Mouse (Mus musculus): ENCODE results near the gene Frat1. TPM values are rescaled to one million over a fixed set of nuclear protein-coding genes. Genes with fewer than 3 reads are reported as not detected.
"Not testable (repeated sequence)": the region's sequence is repeated elsewhere in the genome, so short reads cannot be mapped to it uniquely, and the experiment has no call there.

The Frat1 gene
- polyA plus RNA-seq, 1 experiment from 2014 or later: 18.1 TPM

DNA sequence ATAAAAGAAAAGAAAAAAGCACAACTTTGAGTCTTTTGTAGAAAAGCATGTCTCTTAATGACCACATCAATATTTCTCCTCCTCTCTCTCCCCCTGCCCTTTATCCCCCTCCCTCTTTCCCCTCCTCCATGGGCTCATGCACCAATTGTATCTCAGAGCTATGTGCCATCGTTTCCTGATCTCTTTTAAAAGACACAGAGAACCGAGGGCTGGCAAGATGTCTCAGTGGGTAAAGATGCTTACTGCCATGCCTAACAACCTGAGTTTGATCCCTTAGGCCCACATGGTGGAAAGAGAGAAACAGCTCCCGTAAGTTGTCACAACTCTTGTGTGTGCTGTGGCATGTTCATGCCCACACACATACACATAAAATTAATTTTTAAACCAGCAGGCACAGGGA, 6.9 kb downstream of the Frat1 start:
- Histone ChIP-seq H3K36me3 (replicated peaks) (no peaks in the 10 kb centered on the region), H3K9ac (no peak overlapping the region), H3K4me1 (peaks cover 36% of the 10 kb centered on the region), H3K4me3 (replicated peaks) (no peak overlapping the region), H3K27me3 (peaks cover 13% of the 10 kb centered on the region; the same call in 1 of the 2 replicates), H3K4me2 (no peak overlapping the region), H3K27ac (no peak overlapping the region), H3K9me3 (no peaks in the 10 kb centered on the region)
- no peak for ATAC-seq (ENCODE audit: low FRiP score)
- WGBS: 55% methylated on average over 3 of the region's 3 CpGs

DNA sequence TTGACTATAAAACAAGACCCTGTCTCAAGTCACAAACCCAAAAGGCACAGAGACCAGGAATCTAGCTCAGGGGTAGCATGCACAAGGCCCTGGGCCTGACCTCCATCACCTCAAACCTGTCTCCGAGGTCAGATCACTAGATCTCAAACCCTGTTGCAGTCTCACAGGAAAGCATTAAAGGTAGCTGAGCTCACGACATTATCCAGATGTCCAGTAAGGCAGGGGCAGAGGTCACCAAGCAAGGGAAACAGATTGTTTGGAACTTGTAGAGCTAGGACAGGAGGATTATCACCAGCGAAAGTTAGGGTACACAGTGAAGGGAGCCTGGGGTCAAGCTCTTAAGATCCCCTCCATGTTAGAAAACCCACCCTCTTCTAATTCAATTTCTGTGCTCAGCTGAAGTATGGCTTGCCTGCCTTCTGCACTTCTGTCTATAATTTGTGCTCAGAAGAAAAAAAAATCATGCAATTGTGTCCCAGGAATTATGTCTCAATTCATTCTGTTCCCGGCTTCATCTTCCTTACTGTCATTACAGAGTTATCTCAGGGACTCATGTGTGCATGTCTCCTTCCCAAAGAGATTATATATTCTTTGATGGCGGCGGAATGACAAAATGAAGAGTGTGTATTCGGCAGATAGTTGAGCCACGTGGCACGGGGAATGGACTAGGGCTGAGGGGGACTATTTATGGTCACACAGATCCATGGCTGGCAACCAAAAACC, 7.6 kb downstream of the Frat1 start:
- ATAC-seq (ENCODE audit: low FRiP score): no peak
- no peak overlapping the region for H3K4me3 ChIP-seq (replicated peaks)
- 84% methylated on average over 9 of the region's 9 CpGs for WGBS
- H3K36me3 ChIP-seq (replicated peaks): no peaks in the 10 kb centered on the region
- H3K27ac ChIP-seq: no peak overlapping the region
- H3K27me3 ChIP-seq: peaks cover 9% of the 10 kb centered on the region; the same call in 1 of the 2 replicates
- H3K4me2 ChIP-seq: no peak overlapping the region
- H3K9ac ChIP-seq: no peak overlapping the region
- H3K9me3 ChIP-seq: no peaks in the 10 kb centered on the region
- H3K4me1 ChIP-seq: peaks cover 30% of the 10 kb centered on the region

- Histone ChIP-seq H3K4me1 (peaks cover 24% of the 10 kb centered on the region), H3K36me3 (replicated peaks) (no peaks in the 10 kb centered on the region), H3K9ac (no peak overlapping the region), H3K4me3 (replicated peaks) (no peak overlapping the region), H3K9me3 (no peaks in the 10 kb centered on the region), H3K4me2 (no peak overlapping the region), H3K27ac (no peak overlapping the region), H3K27me3 (peaks cover 4% of the 10 kb centered on the region; the same call in 1 of the 2 replicates)
- WGBS: 72% methylated on average over 4 of the region's 4 CpGs
- no peak for ATAC-seq (ENCODE audit: low FRiP score)
Observed at GRCm38 (mm10) chr19:41837917-41838261, 8.1 kb downstream of the Frat1 start.

- Histone ChIP-seq H3K9me3 (no peaks in the 10 kb centered on the region), H3K4me1 (peaks cover 16% of the 10 kb centered on the region), H3K27ac (no peak overlapping the region), H3K36me3 (replicated peaks) (no peaks in the 10 kb centered on the region), H3K9ac (no peak overlapping the region), H3K4me3 (replicated peaks) (no peak overlapping the region), H3K4me2 (no peak overlapping the region), H3K27me3 (no peaks in the 10 kb centered on the region)
- ATAC-seq (ENCODE audit: low FRiP score): no peak
- WGBS: 83% methylated on average over 6 of the region's 6 CpGs
Observed at GRCm38 (mm10) chr19:41838808-41839207, 9.0 kb downstream of the Frat1 start.

GRCm38 (mm10) chr19:41839685-41840084, 9.9 kb downstream of the Frat1 start:
- ATAC-seq (ENCODE audit: low FRiP score): no peak
- no peaks in the 10 kb centered on the region for H3K27me3 ChIP-seq
- H3K4me2 ChIP-seq: no peak overlapping the region
- H3K4me3 ChIP-seq (replicated peaks): no peak overlapping the region
- H3K9ac ChIP-seq: no peak overlapping the region
- no peaks in the 10 kb centered on the region for H3K9me3 ChIP-seq
- WGBS: 93% methylated on average over 3 of the region's 3 CpGs
- peaks cover 16% of the 10 kb centered on the region for H3K4me1 ChIP-seq
- H3K36me3 ChIP-seq (replicated peaks): no peaks in the 10 kb centered on the region
- H3K27ac ChIP-seq: no peak overlapping the region

DNA sequence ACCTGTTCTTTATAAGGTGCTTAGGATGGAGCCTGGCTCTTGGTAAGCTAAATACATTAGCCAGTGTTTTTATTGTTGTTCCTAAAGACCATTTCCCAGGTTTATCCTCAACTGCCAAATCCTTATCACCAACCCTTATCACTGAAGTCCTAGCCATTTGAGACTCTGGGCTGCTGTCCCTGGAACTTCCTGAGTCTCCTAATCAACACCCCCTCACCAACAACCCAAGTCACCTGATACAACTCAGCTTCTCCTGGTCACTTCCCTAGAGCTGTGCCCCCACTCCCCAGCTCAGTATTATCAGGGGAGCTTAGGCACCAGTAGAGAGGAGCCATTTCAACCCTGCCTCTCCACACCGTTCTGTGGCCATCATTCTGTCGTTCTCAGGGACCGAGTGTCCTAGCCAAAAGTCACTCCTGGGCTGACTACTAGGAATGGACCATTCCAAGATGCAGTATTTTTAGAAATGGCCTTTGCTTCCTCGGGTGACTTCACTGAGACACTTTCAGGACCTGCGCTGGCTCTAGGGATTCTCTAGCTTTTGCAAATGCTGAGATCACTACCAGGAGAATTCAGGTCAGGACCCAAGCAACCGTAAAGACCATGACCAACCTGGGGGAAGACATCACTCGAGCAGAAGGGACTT, 11.5 kb downstream of the Frat1 start:
- Histone ChIP-seq H3K4me2 (no peak overlapping the region), H3K4me3 (replicated peaks) (no peak overlapping the region), H3K27me3 (no peaks in the 10 kb centered on the region), H3K27ac (no peak overlapping the region), H3K4me1 (peaks cover 14% of the 10 kb centered on the region), H3K36me3 (replicated peaks) (no peaks in the 10 kb centered on the region), H3K9me3 (no peaks in the 10 kb centered on the region), H3K9ac (no peak overlapping the region)
- 87% methylated on average over 7 of the region's 7 CpGs for WGBS
- ATAC-seq (ENCODE audit: low FRiP score): no peak

GRCm38 (mm10) chr19:41842196-41842595, 12.4 kb downstream of the Frat1 start:
- H3K9ac ChIP-seq: no peak overlapping the region
- WGBS: 87% methylated on average over 4 of the region's 4 CpGs
- H3K4me3 ChIP-seq (replicated peaks): no peak overlapping the region
- H3K27me3 ChIP-seq: no peaks in the 10 kb centered on the region
- peaks cover 18% of the 10 kb centered on the region for H3K4me1 ChIP-seq
- no peak overlapping the region for H3K4me2 ChIP-seq
- no peaks in the 10 kb centered on the region for H3K9me3 ChIP-seq
- no peak for ATAC-seq (ENCODE audit: low FRiP score)
- H3K36me3 ChIP-seq (replicated peaks): no peaks in the 10 kb centered on the region
- H3K27ac ChIP-seq: no peak overlapping the region

DNA sequence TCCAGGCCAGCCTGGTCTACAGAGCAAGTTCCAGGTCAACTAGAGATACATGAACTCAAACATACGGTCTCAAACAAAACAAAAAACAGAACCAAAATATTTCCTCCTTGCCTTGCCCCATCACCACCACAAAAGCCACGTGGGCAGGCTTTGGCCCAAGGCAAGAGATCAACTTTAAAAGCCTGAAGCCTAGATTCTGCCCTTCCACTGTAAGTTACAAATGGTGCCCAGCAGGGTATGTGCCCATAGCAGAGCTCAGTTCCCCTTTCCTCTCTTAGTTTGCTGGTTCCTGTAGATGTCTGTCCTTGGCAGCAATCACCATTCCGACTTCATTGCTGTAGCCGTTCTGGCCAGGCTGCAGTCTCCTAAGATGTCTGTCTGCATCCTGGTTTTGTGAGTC, 12.9 kb downstream of the Frat1 start:
- Histone ChIP-seq H3K27me3 (no peaks in the 10 kb centered on the region), H3K9me3 (no peaks in the 10 kb centered on the region), H3K4me1 (peaks cover 18% of the 10 kb centered on the region), H3K4me2 (no peak overlapping the region), H3K27ac (no peak overlapping the region), H3K4me3 (replicated peaks) (no peak overlapping the region), H3K36me3 (replicated peaks) (no peaks in the 10 kb centered on the region), H3K9ac (no peak overlapping the region)
- no peak for ATAC-seq (ENCODE audit: low FRiP score)
- WGBS: 95% methylated on average over 4 of the region's 4 CpGs

- Histone ChIP-seq H3K4me2 (no peak overlapping the region), H3K4me1 (peaks cover 18% of the 10 kb centered on the region), H3K4me3 (replicated peaks) (no peak overlapping the region), H3K27ac (no peak overlapping the region), H3K9ac (no peak overlapping the region), H3K27me3 (no peaks in the 10 kb centered on the region), H3K9me3 (no peaks in the 10 kb centered on the region), H3K36me3 (replicated peaks) (no peaks in the 10 kb centered on the region)
- ATAC-seq (ENCODE audit: low FRiP score): no peak
- WGBS: 88% methylated on average over 6 of the region's 6 CpGs
Observed at GRCm38 (mm10) chr19:41844345-41844744, 14.6 kb downstream of the Frat1 start.

- peak overlapping the region; percentile 91 for H3K9ac ChIP-seq
- H3K27ac ChIP-seq: peak overlapping the region; percentile 93; the same call in 1 of the 2 replicates
- H3K27me3 ChIP-seq: no peaks in the 10 kb centered on the region
- H3K4me2 ChIP-seq: peak overlapping the region; percentile 96
- H3K4me3 ChIP-seq (replicated peaks): peak overlapping the region; percentile 97
- no peaks in the 10 kb centered on the region for H3K9me3 ChIP-seq
- peaks cover 38% of the 10 kb centered on the region for H3K4me1 ChIP-seq
- H3K36me3 ChIP-seq (replicated peaks): no peaks in the 10 kb centered on the region
- no peak for ATAC-seq (ENCODE audit: low FRiP score)
- 11% methylated on average over 21 of the region's 21 CpGs for WGBS
Observed at GRCm38 (mm10) chr19:41846366-41847090, 16.8 kb downstream of the Frat1 start.

DNA sequence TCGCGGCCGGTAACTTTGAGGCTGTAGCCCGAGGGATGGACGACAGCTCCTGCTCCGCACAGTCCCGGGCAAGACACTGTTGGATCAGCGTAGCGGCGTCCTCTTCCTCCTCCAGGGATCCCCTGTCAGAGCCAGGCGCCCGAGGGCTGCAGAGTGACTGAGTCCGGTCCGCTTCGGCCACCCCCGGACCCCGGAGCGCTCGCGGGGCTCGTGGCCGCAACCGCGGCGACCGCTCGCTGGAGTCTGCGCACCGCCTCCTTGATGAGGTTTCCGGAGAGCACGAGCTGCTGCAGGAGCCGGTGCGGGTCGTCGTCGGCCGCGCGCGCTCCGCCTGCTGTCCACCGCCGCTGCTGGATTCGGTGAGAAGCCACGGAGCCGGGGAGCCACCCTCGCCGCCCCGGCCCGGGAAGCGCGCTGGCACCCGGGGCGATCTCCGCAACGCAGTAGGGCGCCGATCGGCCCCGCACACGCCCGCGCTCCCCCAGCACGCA, 17.4 kb downstream of the Frat1 start:
- Histone ChIP-seq H3K27ac (peak overlapping the region; percentile 93), H3K4me3 (replicated peaks) (peak overlapping the region; percentile 97), H3K9me3 (no peaks in the 10 kb centered on the region), H3K4me1 (peaks cover 42% of the 10 kb centered on the region), H3K9ac (peak overlapping the region; percentile 91), H3K36me3 (replicated peaks) (no peaks in the 10 kb centered on the region), H3K4me2 (peak overlapping the region; percentile 96), H3K27me3 (no peaks in the 10 kb centered on the region)
- no peak; the same call in 1 of the 2 replicates for ATAC-seq (ENCODE audit: low FRiP score)
- WGBS: under 1% methylated on average over 52 of the region's 64 CpGs

DNA sequence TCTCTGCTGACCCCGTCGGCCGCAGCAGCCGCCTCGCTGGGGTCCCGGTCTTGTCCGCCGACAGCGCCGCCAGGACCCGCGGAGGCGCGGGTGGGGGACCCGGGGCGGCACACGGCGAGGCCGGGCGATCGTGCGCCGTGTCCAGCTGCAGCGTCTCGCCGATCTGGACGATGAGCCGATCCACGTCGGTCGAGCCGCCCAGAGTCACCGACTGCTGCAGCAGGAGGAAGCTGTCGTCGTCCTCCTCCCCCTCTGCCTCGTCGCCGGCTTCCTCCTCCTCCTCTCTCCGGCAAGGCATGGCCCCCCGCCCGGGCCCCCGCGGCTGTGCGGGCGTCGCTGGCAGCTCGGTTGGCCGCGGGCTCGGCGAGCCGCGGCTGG, 17.8 kb downstream of the Frat1 start:
- Histone ChIP-seq H3K27ac (peak overlapping the region; percentile 93), H3K4me2 (peak overlapping the region; percentile 96), H3K9ac (peak overlapping the region; percentile 91), H3K4me1 (peaks cover 42% of the 10 kb centered on the region), H3K4me3 (replicated peaks) (peak overlapping the region; percentile 97)
- 0% methylated on average over 26 of the region's 53 CpGs for WGBS
- H3K27me3 ChIP-seq; ATAC-seq (ENCODE audit: low FRiP score); H3K9me3 ChIP-seq; H3K36me3 ChIP-seq (replicated peaks): not testable (repeated sequence)

Data from forebrain, embryonic 12.5 days (tissue).